Mouse (Mus musculus) erythroblast, embryonic 14.5 days (primary cell): ENCODE data around the gene Dbnl.

Experiments
- GATA1 ChIP-seq: IDR thresholded peaks from 2 replicates; pipeline ENCODE4 v1.6.1; 2012; ENCODE audit warnings: low read length, inconsistent platforms, mixed read lengths
- TAL1 ChIP-seq: IDR thresholded peaks from 3 replicates; pipeline ENCODE4 v1.6.1; 2012; ENCODE audit warnings: low read length, inconsistent platforms, mixed read lengths

DNA sequence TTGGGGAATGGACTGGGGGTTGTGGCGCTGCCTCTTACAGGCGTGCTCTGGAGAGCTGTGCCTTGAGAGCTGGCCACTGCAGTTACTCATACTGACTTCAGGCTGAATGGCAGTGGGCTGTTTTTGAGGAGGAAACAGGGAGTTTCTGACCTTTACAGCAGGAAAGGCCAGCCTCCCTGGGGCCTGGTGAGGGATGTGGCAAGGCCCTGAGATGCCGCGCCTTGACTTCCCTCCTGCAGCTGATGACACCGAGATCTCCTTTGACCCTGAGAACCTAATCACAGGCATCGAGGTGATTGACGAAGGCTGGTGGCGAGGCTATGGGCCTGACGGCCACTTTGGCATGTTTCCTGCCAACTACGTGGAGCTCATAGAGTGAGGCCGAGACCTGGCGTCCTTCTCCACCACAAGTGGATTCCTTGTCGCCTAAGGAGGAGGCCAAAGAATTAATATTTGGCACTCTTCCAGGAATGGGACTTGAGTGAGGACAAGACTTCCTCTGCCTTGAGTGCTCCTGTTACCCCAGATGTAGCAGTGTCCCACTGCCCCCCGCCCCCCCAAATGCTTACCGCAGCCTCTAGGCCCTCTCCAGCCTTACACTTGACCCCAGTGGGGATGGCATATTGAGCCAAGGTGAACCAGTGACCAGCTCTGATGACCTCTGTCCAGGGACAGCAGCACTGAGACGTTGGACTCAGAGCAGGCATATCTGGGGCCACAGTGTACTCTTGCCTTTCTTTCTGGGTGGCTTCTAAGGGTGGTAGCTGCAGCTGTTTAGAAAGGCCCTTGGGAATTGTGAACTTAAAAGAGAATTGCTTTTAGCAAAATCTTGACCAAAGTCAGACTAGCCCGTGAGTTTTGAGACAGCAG lies 11.6 kb downstream of the Dbnl start:
- TF ChIP-seq GATA1 (no peak), TAL1 (no peak)
